Mouse (Mus musculus) forebrain, embryonic 10.5 days (tissue): ENCODE data around the gene Pygm. TPM values are rescaled to one million over a fixed set of nuclear protein-coding genes. Genes with fewer than 3 reads are reported as not detected.
A peak's percentile ranks its signal among the peaks of the same experiment; 100 is the strongest.

Source experiments
- DNase-seq: peaks from one replicate; pipeline ENCODE4 v3.0.0-alpha.2; 2017; ENCODE audit warnings: low spot score; ENCODE audit errors: extremely low spot score
- H3K27ac ChIP-seq: fragments of 300-500 bp; sonication (generic); 2 replicates; pipeline ENCODE4 v1.5.1; 2016; ENCODE audit warnings: mild to moderate bottlenecking
- H3K27me3 ChIP-seq: fragments of 300-500 bp; sonication (generic); 2 replicates; pipeline ENCODE4 v1.6.1; 2016; ENCODE audit warnings: mild to moderate bottlenecking; ENCODE audit not compliant: poor library complexity, severe bottlenecking
- H3K36me3 ChIP-seq: fragments of 300-500 bp; sonication (generic); replicated peaks from 2 replicates; pipeline ENCODE4 v1.6.1; 2016; ENCODE audit warnings: mild to moderate bottlenecking, moderate library complexity
- H3K4me1 ChIP-seq: fragments of 300-500 bp; sonication (generic); 2 replicates; pipeline ENCODE4 v1.6.1; 2016
- H3K4me3 ChIP-seq: fragments of 300-500 bp; sonication (generic); 2 replicates; pipeline ENCODE4 v1.5.1; 2016; ENCODE audit warnings: mild to moderate bottlenecking, moderate library complexity
- H3K9me3 ChIP-seq: fragments of 300-500 bp; sonication (generic); 2 replicates; pipeline ENCODE4 v1.6.1; 2016; ENCODE audit warnings: mild to moderate bottlenecking, moderate library complexity
- WGBS: fragments of 180-500 bp; shearing (Covaris S2); methylation state at CpG from one replicate; pipeline ENCODE4 v1.1.7; 2016; 5-methylcytosine and 5-hydroxymethylcytosine counted together
- polyA plus RNA-seq: library from polyadenylated mRNA; unstranded; fragments of >200 nt; fragmentation: Nextera tagmentation; extraction: Ambion mirVana; gene quantifications from 2 replicates; pipeline ENCODE4 v1.2.1, GENCODE M21; 2016

Gene Pygm
- polyA plus RNA-seq, 1 experiment from 2014 or later = 0.83 TPM

- H3K27me3 ChIP-seq = peaks cover 94% of the 10 kb centered on the region
- H3K9me3 ChIP-seq = no peaks in the 10 kb centered on the region
- H3K36me3 ChIP-seq = no peaks in the 10 kb centered on the region
- H3K4me3 ChIP-seq = no peak overlapping the region
- 84% methylated on average over 9 of the region's 9 CpGs for WGBS
- H3K4me1 ChIP-seq = peaks cover 69% of the 10 kb centered on the region
- no peak for DNase-seq
- H3K27ac ChIP-seq = no peak overlapping the region
These were observed 37.0 kb downstream of the Pygm start for GRCm38 (mm10) chr19:6421211-6421590.

- no peak for DNase-seq
- peaks cover 69% of the 10 kb centered on the region for H3K4me1 ChIP-seq
- H3K27me3 ChIP-seq = peaks cover 95% of the 10 kb centered on the region
- H3K4me3 ChIP-seq = no peak overlapping the region
- H3K27ac ChIP-seq = no peak overlapping the region
- no peaks in the 10 kb centered on the region for H3K9me3 ChIP-seq
- 75% methylated on average over 7 of the region's 7 CpGs for WGBS
- H3K36me3 ChIP-seq = no peaks in the 10 kb centered on the region
These were observed 37.8 kb downstream of the Pygm start for GRCm38 (mm10) chr19:6422014-6422413.

GRCm38 (mm10) chr19:6423241-6423640 lies 39.0 kb downstream of the Pygm start:
- H3K4me3 ChIP-seq = no peak overlapping the region
- no peak for DNase-seq
- no peaks in the 10 kb centered on the region for H3K36me3 ChIP-seq
- peaks cover 95% of the 10 kb centered on the region for H3K27me3 ChIP-seq
- peaks cover 3% of the 10 kb centered on the region; the same call in 1 of the 2 replicates for H3K9me3 ChIP-seq
- WGBS = 89% methylated on average over 16 of the region's 16 CpGs
- H3K4me1 ChIP-seq = peaks cover 69% of the 10 kb centered on the region
- no peak overlapping the region for H3K27ac ChIP-seq

GRCm38 (mm10) chr19:6424137-6424881 lies 40.1 kb downstream of the Pygm start:
- H3K27me3 ChIP-seq = peaks cover 95% of the 10 kb centered on the region
- H3K4me3 ChIP-seq = no peak overlapping the region
- peaks cover 69% of the 10 kb centered on the region for H3K4me1 ChIP-seq
- peaks cover 3% of the 10 kb centered on the region; the same call in 1 of the 2 replicates for H3K9me3 ChIP-seq
- DNase-seq = no peak
- H3K36me3 ChIP-seq = no peaks in the 10 kb centered on the region
- 69% methylated on average over 8 of the region's 8 CpGs for WGBS
- H3K27ac ChIP-seq = no peak overlapping the region

GRCm38 (mm10) chr19:6425595-6425994 lies 41.4 kb downstream of the Pygm start:
- Histone ChIP-seq H3K36me3 (no peaks in the 10 kb centered on the region), H3K4me1 (peaks cover 58% of the 10 kb centered on the region), H3K4me3 (no peak overlapping the region), H3K27ac (no peak overlapping the region), H3K27me3 (peaks cover 95% of the 10 kb centered on the region), H3K9me3 (peaks cover 3% of the 10 kb centered on the region; the same call in 1 of the 2 replicates)
- WGBS = 48% methylated on average over 5 of the region's 5 CpGs
- no peak for DNase-seq

- no peak overlapping the region for H3K27ac ChIP-seq
- H3K9me3 ChIP-seq = peaks cover 3% of the 10 kb centered on the region; the same call in 1 of the 2 replicates
- DNase-seq = peak; percentile 70
- peaks cover 57% of the 10 kb centered on the region for H3K4me1 ChIP-seq
- H3K4me3 ChIP-seq = peak overlapping the region; percentile 55; the same call in 1 of the 2 replicates
- no peaks in the 10 kb centered on the region for H3K36me3 ChIP-seq
- H3K27me3 ChIP-seq = peaks cover 91% of the 10 kb centered on the region
- 22% methylated on average over 13 of the region's 13 CpGs for WGBS
These were observed 42.7 kb downstream of the Pygm start for GRCm38 (mm10) chr19:6426703-6427500.

GRCm38 (mm10) chr19:6427653-6428434 lies 43.6 kb downstream of the Pygm start:
- Histone ChIP-seq H3K27me3 (peaks cover 82% of the 10 kb centered on the region), H3K4me3 (peak overlapping the region; percentile 55), H3K27ac (no peak overlapping the region), H3K9me3 (peaks cover 3% of the 10 kb centered on the region; the same call in 1 of the 2 replicates), H3K4me1 (peaks cover 57% of the 10 kb centered on the region), H3K36me3 (no peaks in the 10 kb centered on the region)
- WGBS = under 1% methylated on average over 93 of the region's 94 CpGs
- DNase-seq = no peak

GRCm38 (mm10) chr19:6428501-6429200 lies 44.5 kb downstream of the Pygm start:
- Histone ChIP-seq H3K9me3 (peaks cover 3% of the 10 kb centered on the region; the same call in 1 of the 2 replicates), H3K27ac (0 out of 2 replicates have a peak overlapping the region, but pooled peaks have one; percentile 40), H3K4me3 (peak overlapping the region; percentile 55), H3K36me3 (no peaks in the 10 kb centered on the region), H3K27me3 (peaks cover 75% of the 10 kb centered on the region), H3K4me1 (peaks cover 62% of the 10 kb centered on the region)
- DNase-seq = peak; percentile 58
- under 1% methylated on average over 60 of the region's 60 CpGs for WGBS

- WGBS = 76% methylated on average over 10 of the region's 10 CpGs
- Histone ChIP-seq H3K27ac (no peak overlapping the region), H3K36me3 (no peaks in the 10 kb centered on the region), H3K4me3 (no peak overlapping the region), H3K9me3 (no peaks in the 10 kb centered on the region), H3K27me3 (peaks cover 28% of the 10 kb centered on the region), H3K4me1 (peaks cover 35% of the 10 kb centered on the region)
- no peak for DNase-seq
These were observed 58.8 kb downstream of the Pygm start for GRCm38 (mm10) chr19:6443016-6443415.

GRCm38 (mm10) chr19:6445761-6446423 lies 61.7 kb downstream of the Pygm start:
- WGBS = 20% methylated on average over 10 of the region's 10 CpGs
- Histone ChIP-seq H3K4me1 (peaks cover 46% of the 10 kb centered on the region), H3K27ac (peak overlapping the region; percentile 80), H3K4me3 (peak overlapping the region; percentile 30), H3K27me3 (peaks cover 46% of the 10 kb centered on the region), H3K36me3 (no peaks in the 10 kb centered on the region), H3K9me3 (no peaks in the 10 kb centered on the region)
- peak; percentile 71 for DNase-seq

GRCm38 (mm10) chr19:6446736-6447437 lies 62.7 kb downstream of the Pygm start:
- WGBS = 72% methylated on average over 7 of the region's 7 CpGs
- Histone ChIP-seq H3K27ac (peak overlapping the region; percentile 80), H3K4me1 (peaks cover 50% of the 10 kb centered on the region)

More at GRCm38 (mm10) chr19:6446736-6447437, 62.7 kb downstream of the Pygm start:
- H3K4me3 ChIP-seq = no peak overlapping the region
- DNase-seq = no peak
- no peaks in the 10 kb centered on the region for H3K9me3 ChIP-seq
- H3K36me3 ChIP-seq = no peaks in the 10 kb centered on the region
- peaks cover 46% of the 10 kb centered on the region for H3K27me3 ChIP-seq
